Mouse (Mus musculus): ENCODE measurements around the gene Unc93b1.

The Unc93b1 gene

DNA sequence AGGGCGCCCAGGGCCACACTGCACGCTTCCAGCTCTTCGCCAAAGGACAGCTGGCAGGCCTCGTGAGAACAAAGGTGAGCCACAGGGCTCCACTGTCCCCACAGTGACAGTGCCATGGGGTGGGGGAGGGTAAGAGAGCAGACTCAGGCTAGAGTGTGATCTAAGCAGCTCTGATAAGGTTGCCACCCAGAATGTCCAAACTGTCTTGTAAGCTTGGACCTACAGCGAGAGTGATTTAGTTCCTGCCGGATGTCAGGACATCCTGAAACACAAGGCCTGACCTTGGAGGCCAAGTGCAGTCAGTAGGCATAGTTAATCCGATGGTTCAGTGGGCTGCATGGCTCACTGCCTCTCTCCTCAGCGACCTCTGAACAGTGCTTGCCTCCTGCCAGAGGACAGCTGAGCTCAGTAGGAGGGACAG is 50.3 kb downstream of the Unc93b1 start:
- DNase-seq (ENCODE audit: low read depth, low spot score), result no peak

DNA sequence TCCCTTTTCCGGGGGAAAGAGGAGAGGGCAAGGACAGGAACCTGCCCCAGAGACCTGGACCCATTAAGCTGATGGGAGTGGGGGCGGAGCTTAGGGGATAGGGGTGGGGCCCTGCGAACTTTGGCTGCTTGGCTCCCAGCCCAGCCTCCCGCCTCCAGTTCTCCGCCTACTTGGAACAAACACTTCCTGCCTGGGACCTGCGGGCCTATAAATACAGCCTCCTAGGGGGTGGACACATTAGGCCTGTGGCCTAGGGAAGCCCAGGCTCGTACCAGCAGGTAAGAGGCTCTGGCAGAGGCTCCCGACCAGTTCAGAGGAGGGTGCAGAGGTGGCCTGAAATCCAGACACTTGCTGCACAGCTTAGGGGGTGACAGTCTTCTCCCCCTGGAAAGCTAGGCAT is 51.3 kb downstream of the Unc93b1 start, which contains the start of gene Acy3:
TSS of gene Acy3 (plus strand) at position 237 of the 400 bp plus-strand sequence.
- DNase-seq (ENCODE audit: low read depth, low spot score), result peak; percentile 68

DNA sequence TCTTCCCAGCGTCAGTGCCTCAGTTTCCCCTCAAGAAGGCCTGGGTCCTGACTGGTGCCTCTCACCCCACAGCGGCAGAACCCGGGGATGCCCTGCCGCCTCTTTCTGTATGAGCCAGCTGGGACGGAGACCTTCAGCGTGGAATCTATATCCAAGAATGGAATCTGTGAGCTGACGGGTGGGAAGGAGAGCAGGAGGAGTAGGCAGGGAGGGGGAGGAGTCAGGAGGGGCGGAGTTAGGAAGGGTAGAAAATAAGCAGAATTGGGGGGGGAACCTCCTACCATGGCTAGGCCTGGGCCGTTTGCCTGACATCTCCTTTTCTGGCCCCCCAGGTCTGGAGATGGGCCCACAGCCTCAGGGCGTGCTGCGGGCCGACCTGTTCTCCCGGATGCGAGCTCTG is 53.1 kb downstream of the Unc93b1 start:
- DNase-seq (ENCODE audit: low read depth, low spot score), result no peak

DNA sequence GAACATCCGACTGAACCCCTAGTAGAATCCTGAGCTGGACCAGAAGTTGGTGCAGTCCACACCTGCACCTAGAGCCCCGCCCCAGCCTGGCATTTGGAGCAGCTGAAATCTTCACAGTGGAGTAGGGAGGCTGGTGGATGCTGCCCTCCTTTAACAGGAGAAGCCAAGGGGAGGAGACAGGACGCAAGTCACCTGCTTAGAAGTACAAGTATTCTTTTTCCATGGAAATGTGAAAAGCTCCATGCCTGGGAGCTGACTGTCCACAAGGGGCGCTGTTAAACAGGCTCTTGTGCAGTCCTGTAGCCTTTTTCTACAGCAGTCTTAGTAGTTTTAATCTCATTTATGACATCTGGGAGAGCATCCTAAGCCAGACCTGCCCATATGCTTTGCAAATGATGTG is 53.8 kb downstream of the Unc93b1 start:
- peak; percentile 63 for DNase-seq (ENCODE audit: low read depth, low spot score)

DNA sequence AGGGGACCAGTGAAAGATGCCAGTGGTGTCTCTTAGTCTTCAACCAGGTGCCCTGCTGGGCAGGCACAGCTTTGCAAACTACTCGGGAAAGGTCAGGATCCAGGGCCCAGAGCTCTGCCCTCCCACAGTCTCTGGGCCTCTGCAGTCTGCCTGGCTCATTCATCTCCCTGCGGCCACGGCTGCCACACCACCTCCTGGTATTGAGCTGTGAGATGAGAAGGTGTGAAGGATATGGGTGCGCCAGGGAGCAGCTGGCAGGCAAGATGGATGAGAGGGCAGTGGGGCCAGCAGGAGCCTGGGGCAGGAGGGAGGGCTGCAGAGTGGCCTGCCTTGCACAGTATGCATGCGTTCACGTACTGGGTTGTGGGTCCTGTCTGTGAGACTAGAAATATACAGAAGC is 55.8 kb downstream of the Unc93b1 start:
- DNase-seq (ENCODE audit: low read depth, low spot score), result no peak

DNA sequence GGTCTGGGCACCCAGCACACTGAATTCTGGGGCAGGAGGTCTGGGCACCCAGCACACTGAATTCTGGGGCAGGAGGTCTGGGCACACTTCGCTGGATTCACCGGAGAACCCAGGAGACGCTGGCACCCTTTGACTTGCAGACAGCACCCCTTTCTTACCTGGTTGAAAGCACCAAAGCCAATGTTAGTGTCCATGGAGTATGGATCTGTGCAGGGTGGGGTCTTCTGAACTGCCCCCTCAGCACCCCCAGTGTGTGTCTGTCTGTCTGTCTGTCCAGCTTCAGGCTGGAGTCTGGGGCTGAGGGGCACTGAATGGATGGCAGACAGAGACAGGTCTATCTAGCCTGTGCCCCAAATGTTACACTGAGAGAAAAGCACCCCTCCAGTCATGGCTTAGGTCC is 56.6 kb downstream of the Unc93b1 start:
- DNase-seq (ENCODE audit: low read depth, low spot score), result no peak

DNA sequence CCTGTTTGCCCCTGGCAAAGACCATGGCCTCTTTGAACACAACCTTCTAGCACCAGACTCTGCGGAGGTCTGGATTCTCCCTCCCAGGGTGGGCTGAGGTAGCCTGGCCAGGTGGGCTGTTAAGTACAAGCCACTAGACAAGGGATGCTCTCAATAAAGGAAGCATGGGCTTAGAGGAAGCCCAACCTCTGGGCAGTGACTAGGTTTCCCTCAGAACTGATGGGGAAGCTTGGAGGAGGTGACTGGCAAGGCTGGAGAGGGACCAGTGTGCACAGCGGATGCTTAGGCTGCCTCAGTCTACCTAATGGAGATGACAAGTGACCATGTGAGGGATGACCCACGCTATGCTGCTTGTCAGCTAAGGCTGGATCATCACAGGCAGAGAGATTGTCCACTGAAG is 57.0 kb downstream of the Unc93b1 start:
- no peak for DNase-seq (ENCODE audit: low read depth, low spot score)

DNA sequence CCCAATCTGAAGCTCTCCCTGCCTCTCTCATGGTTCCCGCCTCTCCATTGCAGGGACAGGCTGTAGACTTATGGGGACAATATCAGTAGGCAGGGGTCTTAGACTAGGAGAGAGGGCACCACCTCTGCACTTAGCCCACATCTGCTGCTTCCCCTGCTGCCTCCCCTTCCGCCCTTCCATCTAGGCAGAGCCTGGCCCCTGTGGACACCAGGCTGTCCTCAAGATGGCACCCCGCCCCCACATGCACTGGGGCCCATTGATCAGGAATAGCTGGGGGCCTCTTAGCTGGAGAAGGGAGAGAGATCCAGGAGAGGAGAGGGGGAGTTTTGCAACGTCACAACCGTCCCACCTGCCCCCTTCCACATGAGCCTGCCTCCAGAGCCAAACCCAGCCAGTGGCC is 57.4 kb downstream of the Unc93b1 start, which contains the start of gene Tbx10:
TSS of gene Tbx10 (plus strand) at position 337 of the 400 bp plus-strand sequence.
- DNase-seq (ENCODE audit: low read depth, low spot score), result no peak

DNA sequence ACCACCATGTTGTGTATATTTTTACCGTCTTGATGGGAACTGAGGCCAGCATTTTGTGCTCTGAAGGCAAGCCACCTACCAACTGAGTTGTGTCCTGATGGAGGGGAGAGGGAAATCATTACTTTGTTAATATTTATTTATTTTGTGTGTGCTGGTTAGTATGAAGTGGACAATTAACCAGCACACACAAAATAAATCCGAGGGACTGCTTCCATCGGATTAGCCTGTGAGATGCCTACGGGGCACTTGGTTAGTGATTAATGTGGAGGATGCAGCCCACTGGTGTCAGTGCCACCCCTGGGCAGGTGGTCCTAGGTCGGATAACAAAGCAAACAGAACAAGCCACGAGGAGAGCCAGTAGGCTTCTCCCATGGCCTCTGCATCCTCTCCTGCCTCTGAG is 59.9 kb downstream of the Unc93b1 start:
- DNase-seq (ENCODE audit: low read depth, low spot score), result no peak

DNA sequence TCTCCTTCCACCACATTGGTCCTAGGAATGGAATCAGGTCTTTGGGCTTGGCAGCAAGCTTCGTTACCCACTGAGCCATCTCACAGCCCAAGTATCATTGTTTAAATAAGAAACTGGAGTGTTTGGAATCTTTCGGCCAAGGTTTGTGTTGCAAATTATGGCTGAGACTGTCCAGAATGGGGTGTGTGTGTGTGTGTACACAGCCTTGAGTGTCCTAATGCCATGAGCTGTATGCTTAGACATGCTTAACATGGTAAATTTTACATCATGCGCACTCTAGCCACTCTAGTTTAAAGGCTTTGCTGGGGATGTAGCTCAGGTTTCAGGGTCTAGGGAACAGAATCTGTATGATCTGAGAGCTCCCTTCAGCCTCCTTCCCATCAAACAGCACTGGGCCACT is 60.5 kb downstream of the Unc93b1 start:
- no peak for DNase-seq (ENCODE audit: low read depth, low spot score)

DNA sequence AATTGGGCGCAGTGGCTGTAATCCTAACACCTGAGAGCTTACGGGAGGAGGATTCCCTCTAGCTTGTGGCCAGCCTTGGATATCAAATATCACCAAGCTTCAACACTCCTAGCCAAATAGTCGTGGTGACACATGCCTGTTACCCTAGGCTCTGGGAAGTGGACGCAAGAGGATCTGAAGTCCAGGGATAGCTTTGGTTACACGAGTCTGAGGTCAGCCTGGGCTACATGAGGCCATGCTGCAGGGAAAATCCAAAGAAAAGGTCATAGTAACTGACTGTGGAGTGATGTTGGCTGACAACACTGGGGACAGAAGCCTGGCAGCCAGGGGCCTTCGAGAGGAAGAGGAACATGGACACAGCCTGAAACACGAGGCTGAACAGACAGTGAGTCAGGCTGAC is 61.1 kb downstream of the Unc93b1 start:
- DNase-seq (ENCODE audit: low read depth, low spot score), result no peak

DNA sequence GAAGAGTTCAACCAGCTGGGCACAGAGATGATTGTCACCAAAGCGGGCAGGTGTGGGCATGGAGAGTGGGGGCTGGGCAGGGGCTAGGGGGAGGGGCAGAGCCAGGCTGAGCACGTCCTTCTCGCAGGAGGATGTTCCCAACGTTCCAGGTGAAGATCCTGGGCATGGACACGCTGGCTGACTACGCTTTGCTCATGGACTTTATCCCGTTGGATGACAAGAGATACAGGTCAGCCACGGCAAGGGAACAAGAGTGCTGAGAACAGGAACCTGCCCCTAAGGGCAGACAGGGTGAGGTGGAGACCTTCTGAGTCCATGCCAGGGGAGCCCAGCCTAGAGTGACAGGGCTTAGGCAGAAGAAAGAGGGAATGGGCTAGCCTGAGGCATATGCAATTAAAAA is 61.8 kb downstream of the Unc93b1 start:
- no peak for DNase-seq (ENCODE audit: low read depth, low spot score)

DNA sequence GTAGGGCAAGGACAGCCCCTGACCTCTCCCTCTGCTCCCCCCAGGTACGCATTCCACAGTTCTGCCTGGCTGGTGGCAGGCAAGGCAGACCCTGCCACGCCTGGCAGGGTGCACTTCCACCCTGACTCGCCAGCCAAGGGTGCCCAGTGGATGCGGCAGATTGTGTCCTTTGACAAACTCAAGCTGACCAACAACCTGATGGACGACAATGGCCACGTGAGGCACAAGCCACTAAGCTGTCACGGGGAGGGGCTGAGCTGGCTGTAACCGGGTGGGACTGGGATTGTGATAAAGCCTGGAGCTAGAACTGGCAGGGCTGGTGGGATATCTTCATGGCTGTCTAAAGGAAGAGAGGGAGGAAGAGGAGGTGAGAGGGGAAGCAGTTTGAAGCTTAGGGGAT is 62.2 kb downstream of the Unc93b1 start:
- DNase-seq (ENCODE audit: low read depth, low spot score), result no peak

DNA sequence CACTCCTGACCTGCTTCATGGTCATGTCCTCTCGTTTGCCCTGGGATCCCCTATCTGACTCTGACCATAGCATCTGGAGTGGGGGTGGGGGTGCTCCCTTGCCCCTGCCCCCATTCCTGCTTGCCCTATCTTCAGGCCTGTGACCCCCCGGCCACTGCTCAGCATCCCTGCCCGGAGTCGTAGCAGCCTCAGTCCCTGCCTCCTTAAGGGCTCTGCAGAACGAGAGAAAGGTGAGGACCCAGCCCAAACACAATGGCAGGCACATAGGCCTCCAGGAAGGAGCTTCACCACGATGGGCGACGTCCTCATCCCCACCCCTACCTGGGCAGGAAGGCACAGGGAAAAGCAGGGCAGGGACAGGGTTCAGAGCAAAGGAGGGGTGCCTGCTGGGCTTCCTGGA is 63.3 kb downstream of the Unc93b1 start:
- DNase-seq (ENCODE audit: low read depth, low spot score), result no peak
